Mouse (Mus musculus) forebrain, embryonic 16.5 days (tissue): ENCODE measurements at regions not wholly inside any gene's neighbourhood (a gene's known extent, or its start where the extent isn't known, plus 50 kb on each side); places are given as distances from the start of the nearest gene placed in this dataset.
A peak's percentile ranks its signal among the peaks of the same experiment; 100 is the strongest.

ENCODE experiments used
- ATAC-seq: fragments of 200-750 bp; cut with Nextera tagmentation; 2 replicates; pipeline ENCODE4 v1.8.0; 2017; ENCODE audit warnings: mild to moderate bottlenecking, moderate library complexity
- H3K27ac ChIP-seq: fragments of 300-500 bp; sonication (generic); 2 replicates; pipeline ENCODE4 v1.5.1; 2014; ENCODE audit warnings: low read length, control low read depth
- H3K27me3 ChIP-seq: fragments of 300-500 bp; sonication (generic); replicated peaks from 2 replicates; pipeline ENCODE4 v1.6.1; 2014; ENCODE audit warnings: low read length; ENCODE audit not compliant: control insufficient read depth, insufficient read depth
- H3K36me3 ChIP-seq: fragments of 300-500 bp; sonication (generic); 2 replicates; pipeline ENCODE4 v1.6.1; 2014; ENCODE audit not compliant: control insufficient read depth, insufficient read depth
- H3K4me1 ChIP-seq: fragments of 300-500 bp; sonication (generic); replicated peaks from 2 replicates; pipeline ENCODE4 v1.6.1; 2014; ENCODE audit warnings: low read length; ENCODE audit not compliant: control insufficient read depth, insufficient read depth
- H3K4me2 ChIP-seq: fragments of 300-500 bp; sonication (generic); 2 replicates; pipeline ENCODE4 v1.6.1; 2014; ENCODE audit warnings: mild to moderate bottlenecking, low read length, control low read depth
- H3K4me3 ChIP-seq: fragments of 300-500 bp; sonication (generic); replicated peaks from 2 replicates; pipeline ENCODE4 v1.5.1; 2014; ENCODE audit warnings: mild to moderate bottlenecking, low read length, control low read depth
- H3K9ac ChIP-seq: fragments of 300-500 bp; sonication (generic); replicated peaks from 2 replicates; pipeline ENCODE4 v1.6.1; 2014; ENCODE audit warnings: low read depth, low read length, control low read depth
- H3K9me3 ChIP-seq: fragments of 300-500 bp; sonication (generic); 2 replicates; pipeline ENCODE4 v1.6.1; 2016; ENCODE audit warnings: low read length; ENCODE audit not compliant: control insufficient read depth
- WGBS: fragments of 180-500 bp; shearing (Covaris S2); extraction: QIAGEN DNeasy Blood & Tissue Kit; methylation state at CpG from one replicate; pipeline ENCODE4 v1.1.7; 2014; 5-methylcytosine and 5-hydroxymethylcytosine counted together

- Histone ChIP-seq H3K9ac (no peak overlapping the region), H3K4me3 (no peak overlapping the region), H3K4me2 (no peak overlapping the region), H3K27ac (no peak overlapping the region), H3K4me1 (no peaks in the 10 kb centered on the region), H3K9me3 (no peaks in the 10 kb centered on the region), H3K27me3 (no peaks in the 10 kb centered on the region), H3K36me3 (no peaks in the 10 kb centered on the region)
- no peak for ATAC-seq
- 75% methylated on average over 4 of the region's 4 CpGs for WGBS
Measured at GRCm38 (mm10) chr14:106424714-106425113, 318.7 kb downstream of the Trim52 start.

DNA sequence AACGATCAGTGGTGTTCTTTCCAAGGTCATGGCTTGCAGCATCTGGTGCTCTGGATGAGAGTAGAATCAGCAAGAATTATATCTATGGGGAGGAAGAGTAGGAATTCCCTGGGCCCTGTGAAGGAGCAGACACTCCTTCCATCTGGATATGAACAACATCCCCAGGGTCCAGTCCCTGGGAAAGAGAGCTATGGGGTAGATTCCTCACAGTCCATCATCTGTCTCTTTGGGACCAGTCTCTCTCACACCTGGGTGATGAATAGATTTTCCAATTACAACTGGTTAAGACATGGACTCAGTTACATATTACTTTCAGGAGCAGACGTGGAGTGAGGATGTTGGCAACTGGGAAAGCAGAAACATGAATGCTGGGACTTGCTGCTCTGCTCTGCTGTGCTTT is 322.6 kb downstream of the Trim52 start:
- no peak overlapping the region for H3K27ac ChIP-seq
- no peaks in the 10 kb centered on the region for H3K27me3 ChIP-seq
- H3K9ac ChIP-seq = no peak overlapping the region
- no peaks in the 10 kb centered on the region for H3K36me3 ChIP-seq
- no peak overlapping the region for H3K4me2 ChIP-seq
- WGBS = 82% methylated on average over 2 of the region's 2 CpGs
- no peak for ATAC-seq
- H3K9me3 ChIP-seq = no peaks in the 10 kb centered on the region
- no peak overlapping the region for H3K4me3 ChIP-seq
- no peaks in the 10 kb centered on the region for H3K4me1 ChIP-seq

- H3K4me1 ChIP-seq = no peaks in the 10 kb centered on the region
- ATAC-seq = peak; percentile 76
- whole genome bisulfite sequencing = 17% methylated on average over 5 of the region's 5 CpGs
- H3K9ac ChIP-seq = no peak overlapping the region
- H3K27me3 ChIP-seq = no peaks in the 10 kb centered on the region
- H3K4me2 ChIP-seq = no peak overlapping the region
- no peak overlapping the region for H3K4me3 ChIP-seq
- no peaks in the 10 kb centered on the region for H3K9me3 ChIP-seq
- no peaks in the 10 kb centered on the region for H3K36me3 ChIP-seq
- H3K27ac ChIP-seq = no peak overlapping the region
Measured at GRCm38 (mm10) chr14:106439282-106439681, 333.3 kb downstream of the Trim52 start.

DNA sequence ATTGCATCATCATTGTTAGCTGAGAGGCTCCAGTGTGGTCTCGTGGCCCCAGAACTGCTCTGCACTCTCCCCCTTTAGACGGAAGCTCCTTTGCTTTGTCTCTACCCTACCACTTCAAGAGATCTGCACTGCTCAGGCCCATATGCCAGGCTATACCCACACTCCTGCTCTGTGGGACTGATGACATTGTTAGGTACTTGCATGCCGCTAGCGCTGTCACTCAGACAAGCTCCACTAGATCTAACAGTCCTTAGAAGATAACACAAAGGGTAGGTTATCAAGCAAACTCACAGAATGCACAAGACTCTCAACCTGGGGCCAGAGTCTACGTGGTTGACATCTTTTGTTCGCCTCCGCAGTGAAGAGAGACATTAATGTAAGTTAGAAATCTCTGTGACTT is 383.1 kb downstream of the Trim52 start:
- Histone ChIP-seq H3K27ac (no peak overlapping the region), H3K4me2 (no peak overlapping the region), H3K4me3 (no peak overlapping the region), H3K9me3 (no peaks in the 10 kb centered on the region), H3K9ac (no peak overlapping the region), H3K4me1 (no peaks in the 10 kb centered on the region), H3K36me3 (no peaks in the 10 kb centered on the region), H3K27me3 (no peaks in the 10 kb centered on the region)
- WGBS = 92% methylated on average over 7 of the region's 7 CpGs
- no peak for ATAC-seq

DNA sequence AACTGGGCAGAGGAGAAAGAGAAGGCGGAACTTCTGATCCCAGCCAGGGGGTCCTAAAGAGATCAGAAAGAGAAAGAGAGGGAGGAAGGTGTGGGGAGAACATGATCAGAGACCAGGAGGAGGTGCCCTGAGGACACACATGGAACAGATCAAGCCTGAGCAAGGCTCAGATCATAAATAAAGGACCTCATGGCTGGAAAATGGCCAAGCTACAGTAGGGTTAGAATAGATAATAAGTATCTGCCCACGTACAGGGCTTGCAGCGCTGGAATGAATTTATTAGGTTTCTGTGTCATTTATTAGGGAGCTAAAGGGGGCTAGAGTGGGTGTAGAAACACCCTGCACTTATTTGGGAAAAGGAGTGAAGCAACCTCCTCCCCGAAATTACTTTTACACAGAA is 385.4 kb downstream of the Trim52 start:
- Histone ChIP-seq H3K4me3 (no peak overlapping the region), H3K4me1 (no peaks in the 10 kb centered on the region), H3K9me3 (no peaks in the 10 kb centered on the region), H3K4me2 (no peak overlapping the region), H3K9ac (no peak overlapping the region), H3K27ac (no peak overlapping the region), H3K36me3 (no peaks in the 10 kb centered on the region), H3K27me3 (no peaks in the 10 kb centered on the region)
- ATAC-seq = no peak
- WGBS = 85% methylated on average over 4 of the region's 4 CpGs

DNA sequence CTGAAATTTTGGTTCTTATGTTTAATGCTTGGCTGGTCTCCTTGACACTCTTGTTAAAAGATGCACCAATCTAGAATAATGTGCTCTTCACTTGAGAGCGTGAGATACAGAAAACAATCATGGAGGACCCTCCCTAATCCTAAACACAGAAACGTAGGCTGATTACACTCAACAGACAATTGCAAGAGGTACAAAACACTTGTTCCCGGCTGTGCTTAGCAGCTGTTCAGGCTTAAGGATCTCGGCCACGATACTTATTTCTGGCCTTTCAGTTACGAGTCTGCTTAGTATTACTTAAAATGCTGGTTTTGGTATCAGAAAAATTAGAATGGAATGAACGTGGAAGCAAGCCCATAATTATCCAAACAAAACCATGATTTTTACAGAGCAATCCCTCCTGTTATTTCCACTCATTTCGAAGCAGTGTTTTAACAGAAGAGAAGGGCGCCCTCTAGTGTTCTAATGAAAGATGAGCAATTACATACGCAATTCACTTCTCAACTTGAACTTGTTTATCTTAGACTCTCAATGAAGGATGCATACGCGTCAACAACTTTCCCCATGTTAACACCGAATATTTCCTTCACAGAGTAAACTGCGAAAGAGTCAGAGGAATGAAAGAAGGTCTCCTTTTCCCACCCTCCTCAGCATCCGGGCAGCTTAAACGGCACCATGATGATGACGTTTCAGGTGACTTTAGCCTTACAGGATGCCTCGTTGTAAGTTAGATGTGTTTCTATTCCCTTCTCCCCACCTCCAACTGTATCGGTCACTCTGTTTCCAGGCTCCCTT is 394.5 kb downstream of the Trim52 start:
- no peak overlapping the region for H3K27ac ChIP-seq
- 32% methylated on average over 19 of the region's 19 CpGs for WGBS

GRCm38 (mm10) chr14:106506921-106507320 is 400.9 kb downstream of the Trim52 start:
- H3K27me3 ChIP-seq = no peaks in the 10 kb centered on the region

More for the DNA sequence above, 394.5 kb downstream of the Trim52 start:
- H3K4me1 ChIP-seq = no peaks in the 10 kb centered on the region
- peak; percentile 76 for ATAC-seq
- H3K4me2 ChIP-seq = peak overlapping the region; percentile 44
- no peaks in the 10 kb centered on the region for H3K36me3 ChIP-seq
- peak overlapping the region; percentile 29 for H3K4me3 ChIP-seq
- no peaks in the 10 kb centered on the region for H3K27me3 ChIP-seq
- peak overlapping the region; percentile 37; the same call in 1 of the 2 replicates for H3K9ac ChIP-seq
- no peaks in the 10 kb centered on the region for H3K9me3 ChIP-seq

DNA sequence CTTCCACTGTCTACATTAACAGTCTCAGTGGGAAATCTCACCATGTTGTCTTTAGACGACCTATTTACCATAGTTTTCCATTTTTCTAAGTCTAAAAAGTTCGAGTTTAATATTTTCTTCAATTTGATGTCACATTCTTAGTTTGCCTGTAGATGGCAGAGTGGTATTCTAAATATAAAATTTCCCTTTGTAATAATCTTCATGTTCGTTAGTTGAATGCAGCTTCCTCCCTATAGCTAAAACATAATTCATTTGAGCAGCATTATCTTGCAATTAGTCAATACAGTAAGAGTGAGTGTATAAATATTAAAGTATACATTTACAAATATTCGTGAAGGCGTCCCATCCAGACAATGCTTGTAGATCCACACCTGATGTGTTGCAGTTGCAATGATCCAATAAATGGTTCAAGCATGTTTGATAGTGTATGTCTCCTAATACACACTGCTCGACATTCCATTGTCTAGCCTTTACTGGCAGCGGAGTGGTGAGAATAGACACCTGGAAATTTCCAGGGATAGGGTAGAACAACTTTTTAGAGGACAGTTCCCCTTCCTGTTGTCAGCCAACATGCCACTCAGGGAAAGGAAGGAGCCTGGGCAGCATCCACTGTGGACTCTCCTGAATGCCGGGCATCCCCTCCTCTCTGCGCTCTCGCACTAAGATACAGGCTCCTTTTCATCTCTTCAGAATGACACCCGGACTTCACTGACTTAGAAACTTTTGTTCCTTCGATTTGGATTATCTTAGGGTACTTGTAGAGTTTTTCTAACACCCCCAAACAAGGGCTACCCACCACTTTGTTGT is 412.8 kb downstream of the Trim52 start:
- WGBS = 70% methylated on average over 12 of the region's 12 CpGs
- ATAC-seq = no peak; the same call in 1 of the 2 replicates
- Histone ChIP-seq H3K27ac (no peak overlapping the region), H3K4me3 (no peak overlapping the region), H3K4me1 (no peaks in the 10 kb centered on the region), H3K9me3 (no peaks in the 10 kb centered on the region), H3K9ac (no peak overlapping the region), H3K36me3 (no peaks in the 10 kb centered on the region), H3K4me2 (no peak overlapping the region), H3K27me3 (no peaks in the 10 kb centered on the region)

More at GRCm38 (mm10) chr14:106506921-106507320, 400.9 kb downstream of the Trim52 start:
- Histone ChIP-seq H3K4me3 (no peak overlapping the region), H3K9ac (no peak overlapping the region), H3K9me3 (no peaks in the 10 kb centered on the region), H3K4me1 (no peaks in the 10 kb centered on the region), H3K27ac (no peak overlapping the region), H3K36me3 (no peaks in the 10 kb centered on the region), H3K4me2 (no peak overlapping the region)
- ATAC-seq = no peak
- 60% methylated on average over 4 of the region's 4 CpGs for WGBS

GRCm38 (mm10) chr14:106520808-106521207 is 414.8 kb downstream of the Trim52 start:
- Histone ChIP-seq H3K9me3 (no peaks in the 10 kb centered on the region), H3K9ac (no peak overlapping the region), H3K27ac (no peak overlapping the region), H3K4me1 (no peaks in the 10 kb centered on the region), H3K36me3 (no peaks in the 10 kb centered on the region), H3K4me2 (no peak overlapping the region), H3K27me3 (no peaks in the 10 kb centered on the region), H3K4me3 (no peak overlapping the region)
- 87% methylated on average over 8 of the region's 8 CpGs for WGBS
- no peak for ATAC-seq
